Mouse (Mus musculus) embryo, embryonic 10.5 days (tissue): ENCODE measurements at regions not wholly inside any gene's neighbourhood (a gene's known extent, or its start where the extent isn't known, plus 50 kb on each side); places are given as distances from the start of the nearest gene placed in this dataset.

ENCODE experiments used
- DNase-seq: peaks from one replicate; pipeline ENCODE4 v3.0.0-alpha.2; 2015; ENCODE audit warnings: low spot score

DNA sequence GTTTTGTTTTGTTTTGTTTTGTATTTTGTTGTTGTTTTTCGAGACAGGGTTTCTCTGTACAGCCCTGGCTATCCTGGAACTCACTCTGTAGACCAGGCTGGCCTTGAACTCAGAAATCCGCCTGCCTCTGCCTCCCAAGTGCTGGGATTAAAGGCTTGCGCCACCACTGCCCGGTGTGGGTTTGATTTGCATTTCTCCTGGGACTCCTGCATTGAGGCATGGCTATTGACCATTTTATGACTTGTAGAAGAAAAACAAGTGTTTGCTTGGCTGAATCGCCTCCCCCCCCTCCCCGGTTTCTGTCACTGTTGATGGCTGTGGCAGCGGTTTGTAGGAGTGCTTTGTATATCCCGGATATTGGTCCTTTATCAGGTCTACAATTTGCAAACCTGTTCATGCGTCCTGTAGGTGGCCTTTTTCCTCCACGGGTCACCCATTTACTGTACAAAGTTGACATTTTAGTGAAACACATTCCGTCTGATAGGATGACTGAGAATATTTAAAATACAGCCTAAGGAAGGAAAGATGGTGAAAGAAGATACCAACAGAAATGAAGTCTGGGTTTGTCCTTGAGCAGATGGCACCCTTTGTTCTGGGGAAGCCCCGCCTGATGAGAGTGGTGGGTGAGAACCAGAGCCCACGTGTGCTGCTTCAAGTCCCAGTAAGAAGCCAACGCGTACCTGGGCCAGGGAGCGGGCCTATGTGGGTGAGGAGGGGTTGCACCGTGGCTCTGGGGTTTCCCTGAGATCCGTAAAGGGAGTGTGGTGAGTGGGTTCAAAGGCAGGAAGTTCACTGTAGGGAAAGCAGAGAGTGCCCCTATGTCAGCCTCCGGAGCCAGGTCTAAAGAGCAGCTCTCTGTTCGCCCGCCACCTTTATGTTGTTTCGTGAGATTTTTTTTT is 52.6 kb upstream of the Smndc1 start:
- DNase-seq, result no peak

DNA sequence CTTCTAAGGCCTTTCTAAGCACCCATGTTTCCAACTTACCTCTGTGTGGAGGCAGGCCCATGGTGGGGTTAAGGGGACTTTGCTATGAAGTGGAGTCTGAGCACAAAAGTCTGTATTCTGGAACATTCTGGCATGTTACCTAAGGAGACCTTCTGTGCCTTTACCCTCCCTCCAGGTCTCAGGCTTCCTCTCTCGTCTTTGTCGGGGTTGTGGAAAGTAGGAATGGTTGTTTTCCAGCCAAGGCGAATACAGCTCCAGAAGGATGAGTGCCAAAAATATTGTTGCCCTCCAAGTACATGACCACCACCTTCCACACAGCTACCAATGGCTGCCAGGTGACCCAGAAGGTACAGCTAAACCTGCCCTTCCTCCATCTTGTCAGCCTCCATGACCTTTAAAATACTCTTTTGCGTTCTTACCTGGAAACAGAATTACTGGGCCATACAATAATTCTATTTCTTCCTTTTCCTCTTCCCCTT is 51.8 kb upstream of the Smndc1 start:
- no peak for DNase-seq

DNA sequence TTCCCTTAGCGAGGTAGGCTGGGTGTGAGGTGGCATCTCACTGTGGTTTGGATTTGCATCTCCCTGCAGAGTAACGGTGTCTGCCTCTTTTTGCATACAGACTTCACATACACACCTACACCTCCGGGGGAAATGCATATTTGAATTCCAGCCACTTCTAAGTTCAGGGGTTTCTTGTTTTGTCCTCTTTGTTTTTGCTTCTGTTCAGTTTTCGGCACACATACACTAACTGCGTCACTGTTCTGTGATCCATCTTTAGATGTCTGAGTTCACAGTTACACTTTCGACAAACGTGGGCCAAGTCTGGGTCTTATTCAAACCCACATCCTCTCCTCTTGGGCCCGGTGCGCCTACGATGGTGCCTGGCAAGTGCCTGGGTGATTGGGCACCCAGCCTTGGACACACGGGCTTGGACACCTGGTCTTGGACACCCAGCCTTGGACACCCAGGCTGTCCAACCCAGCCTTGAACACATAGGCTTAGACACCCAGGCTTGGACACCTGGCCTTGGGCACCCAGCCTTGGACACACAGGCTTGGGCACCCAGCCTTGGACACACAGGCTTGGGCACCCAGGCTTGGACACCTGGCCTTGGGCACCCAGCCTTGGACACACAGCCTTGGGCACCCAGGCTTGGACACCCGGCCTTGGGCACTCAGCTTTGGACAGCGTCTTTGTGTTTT is 51.2 kb upstream of the Smndc1 start:
- DNase-seq, result no peak

DNA sequence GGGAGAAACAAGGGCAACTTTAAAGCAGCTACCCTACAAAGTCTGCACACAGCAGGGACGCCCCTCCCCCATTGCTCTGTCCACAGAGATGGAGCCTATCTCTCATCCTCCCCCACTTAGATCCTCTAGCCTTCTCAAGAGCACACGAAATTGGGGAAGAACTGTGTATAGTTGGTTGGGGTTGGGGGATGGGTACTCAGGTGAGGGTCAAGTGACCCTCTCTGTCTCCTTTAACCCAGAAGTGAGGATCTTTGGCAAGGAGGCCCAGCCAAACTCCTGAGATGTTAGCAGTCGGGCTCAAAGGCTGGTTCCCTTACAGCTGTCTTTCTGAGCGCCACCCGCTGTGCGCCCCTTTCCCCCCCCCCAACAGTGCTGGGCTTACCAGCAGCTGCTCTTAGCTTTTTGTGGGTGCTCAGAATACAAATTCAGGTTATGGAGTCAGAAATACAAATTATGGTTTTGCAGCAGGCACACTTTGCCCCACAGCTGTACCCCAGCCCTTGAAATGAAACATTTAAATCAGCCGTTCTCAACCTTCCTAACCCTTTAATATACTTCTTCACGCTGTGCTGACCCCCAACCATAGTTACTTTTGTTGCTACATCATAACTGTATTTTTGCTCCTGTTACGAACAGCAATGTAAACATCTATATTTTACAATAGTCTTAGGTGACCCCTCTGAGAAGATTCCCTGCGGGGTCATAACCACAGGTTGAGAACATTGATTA is 50.1 kb upstream of the Smndc1 start:
- DNase-seq, result no peak
